Mouse (Mus musculus): ENCODE data around the gene Stra8.

Gene Stra8

GRCm38 (mm10) chr6:34903851-34904250 is 16.1 kb upstream of the Stra8 start:
- peak; percentile 30 for DNase-seq

DNA sequence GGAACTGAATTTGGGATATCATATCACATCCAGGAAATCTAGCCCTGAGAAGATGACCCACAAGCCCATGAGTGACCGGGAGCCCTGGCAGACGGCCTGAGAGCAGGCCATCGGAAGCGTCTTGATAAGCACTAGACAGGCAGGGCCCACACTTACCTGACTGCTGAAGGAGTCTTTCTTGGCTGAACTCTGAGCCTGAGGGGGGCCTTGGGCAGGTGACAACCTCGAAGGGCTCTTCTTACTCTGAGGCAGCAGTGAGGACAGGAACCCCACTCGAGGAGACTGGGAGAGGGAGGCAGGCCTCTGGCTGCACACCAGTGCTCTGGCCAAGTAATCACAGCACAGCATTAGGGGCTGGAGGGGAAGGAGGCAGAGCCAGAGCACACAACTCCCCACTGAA is 15.6 kb upstream of the Stra8 start:
- peak; percentile 50 for DNase-seq

DNA sequence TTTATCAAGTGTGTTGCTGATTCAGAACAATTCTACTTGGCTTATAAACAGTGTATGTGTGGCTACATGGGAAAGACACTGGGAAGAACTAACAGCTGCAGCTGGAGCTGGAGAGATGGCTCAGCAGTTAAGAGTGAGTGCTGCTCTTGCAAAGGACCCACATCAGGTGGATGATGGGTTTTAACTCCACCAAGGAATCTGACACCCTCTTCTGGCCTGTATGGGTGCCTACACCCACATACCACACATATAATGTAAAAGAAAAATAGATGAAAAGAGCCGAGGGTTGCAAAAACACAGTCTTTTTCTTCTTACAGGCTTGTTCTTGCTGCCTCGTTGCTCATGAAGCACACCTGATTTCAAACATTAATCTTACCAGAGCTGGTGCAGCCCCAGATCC is 13.8 kb upstream of the Stra8 start:
- DNase-seq = no peak

GRCm38 (mm10) chr6:34906661-34907060 is 13.3 kb upstream of the Stra8 start:
- DNase-seq = no peak

DNA sequence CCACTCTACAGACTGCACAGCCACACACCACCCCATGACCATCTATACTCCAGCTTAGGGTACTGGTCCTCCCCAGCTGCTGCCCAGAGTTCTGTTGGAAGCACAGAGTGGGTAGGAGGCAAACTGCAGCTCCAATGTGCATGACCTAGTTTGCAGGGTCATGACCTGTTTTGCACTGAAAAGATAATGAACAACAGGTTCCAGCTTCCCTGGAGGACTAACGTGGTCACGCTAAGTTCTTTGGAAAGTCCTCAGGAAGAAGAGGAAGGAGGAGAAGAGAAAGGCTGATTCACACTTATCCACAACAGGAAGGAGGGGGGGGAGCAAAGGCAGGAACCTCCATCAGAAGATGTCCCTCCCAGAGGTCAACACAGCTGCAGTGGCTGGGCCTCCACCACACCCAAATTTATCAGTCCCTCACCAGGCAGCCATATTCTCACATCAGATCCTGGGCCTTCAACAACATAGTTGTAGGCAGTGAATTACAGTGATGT is 12.8 kb upstream of the Stra8 start:
- no peak for DNase-seq

GRCm38 (mm10) chr6:34907696-34908260 is 12.2 kb upstream of the Stra8 start:
- DNase-seq = peak; percentile 21

GRCm38 (mm10) chr6:34909631-34910345 is 10.2 kb upstream of the Stra8 start:
- no peak for DNase-seq

GRCm38 (mm10) chr6:34910371-34911219 is 9.4 kb upstream of the Stra8 start, which contains the start of gene Wdr91:
TSS of gene Wdr91 (minus strand) at chr6:34910876.
- peak; percentile 97 for DNase-seq

DNA sequence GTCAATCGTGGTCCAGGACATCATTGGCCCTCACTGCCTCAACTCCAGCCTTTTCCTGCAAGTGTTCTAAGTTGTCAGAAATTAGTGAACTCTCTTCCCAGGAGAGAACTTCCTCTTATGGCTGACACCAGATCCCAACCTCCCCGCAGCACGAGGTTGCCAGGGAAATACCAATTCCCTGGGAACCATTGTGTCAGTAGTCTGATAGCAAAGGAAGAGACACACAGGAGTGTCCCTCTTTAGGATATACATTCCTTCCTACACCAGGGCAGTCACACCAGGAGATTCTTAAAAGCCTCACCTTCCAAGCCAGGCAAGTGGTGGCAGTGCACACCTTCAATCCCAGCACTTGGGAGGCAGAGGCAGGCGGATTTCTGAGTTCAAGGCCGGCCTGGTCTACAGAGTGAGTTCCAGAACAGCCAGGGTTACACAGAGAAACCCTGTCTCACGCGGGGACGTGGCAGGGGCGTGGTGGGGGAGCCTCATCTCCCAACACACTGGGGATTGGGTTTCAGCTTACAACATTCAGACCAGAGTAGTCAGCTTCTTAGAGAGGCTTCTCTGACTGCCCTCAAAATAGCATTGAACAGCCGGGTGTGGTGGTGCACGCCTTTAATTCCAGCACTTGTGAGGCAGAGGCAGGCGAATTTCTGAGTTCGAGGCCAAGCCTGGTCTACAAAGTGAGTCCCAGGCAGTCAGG is 6.5 kb upstream of the Stra8 start:
- DNase-seq = no peak

GRCm38 (mm10) chr6:34914462-34914861 is 5.5 kb upstream of the Stra8 start:
- DNase-seq = no peak

DNA sequence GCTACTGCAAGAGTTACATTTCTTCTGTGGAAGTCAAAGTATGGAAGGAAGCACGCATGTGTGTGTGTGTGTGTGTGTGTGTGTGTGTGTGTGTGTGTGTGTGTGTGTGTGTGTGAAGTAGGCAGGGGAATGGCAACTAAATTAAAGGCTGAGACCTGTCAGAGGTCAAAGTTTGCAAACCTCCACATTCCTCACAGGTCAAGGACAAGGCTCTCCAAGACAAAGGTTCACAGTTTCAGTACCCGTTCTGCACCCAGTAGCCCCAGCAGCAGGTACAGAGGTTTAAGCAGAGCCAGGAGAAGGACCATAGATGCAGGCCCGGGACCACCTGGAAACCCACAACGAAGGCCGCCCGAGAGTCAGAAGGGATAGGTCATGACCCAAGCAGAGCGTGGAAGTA is 817 bp upstream of the Stra8 start:
- no peak for DNase-seq

DNA sequence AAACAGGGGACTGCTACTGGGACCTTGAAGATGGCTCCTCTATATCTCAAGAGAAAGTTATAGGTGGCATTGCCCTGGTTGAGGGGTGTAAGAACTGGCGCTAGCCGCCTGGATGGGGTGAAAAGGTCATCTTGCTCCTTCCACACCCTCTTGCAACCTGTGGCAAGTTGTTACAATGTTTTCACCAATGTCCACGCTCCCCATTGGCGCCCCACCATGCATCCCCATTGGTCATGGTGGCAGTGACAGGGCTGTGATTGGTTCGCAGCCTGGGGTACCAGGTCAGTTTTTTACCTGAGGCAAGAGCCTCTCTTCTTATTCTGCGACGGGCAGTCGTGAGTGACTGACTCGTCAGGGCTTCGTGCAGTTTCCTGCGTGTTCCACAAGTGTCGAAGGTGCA is 668 bp downstream of the Stra8 start:
- DNase-seq = no peak

- DNase-seq = peak; percentile 67
These were observed 2.0 kb downstream of the Stra8 start for GRCm38 (mm10) chr6:34921941-34922340.

GRCm38 (mm10) chr6:34927156-34927555 is 7.2 kb downstream of the Stra8 start:
- DNase-seq = peak; percentile 78

DNA sequence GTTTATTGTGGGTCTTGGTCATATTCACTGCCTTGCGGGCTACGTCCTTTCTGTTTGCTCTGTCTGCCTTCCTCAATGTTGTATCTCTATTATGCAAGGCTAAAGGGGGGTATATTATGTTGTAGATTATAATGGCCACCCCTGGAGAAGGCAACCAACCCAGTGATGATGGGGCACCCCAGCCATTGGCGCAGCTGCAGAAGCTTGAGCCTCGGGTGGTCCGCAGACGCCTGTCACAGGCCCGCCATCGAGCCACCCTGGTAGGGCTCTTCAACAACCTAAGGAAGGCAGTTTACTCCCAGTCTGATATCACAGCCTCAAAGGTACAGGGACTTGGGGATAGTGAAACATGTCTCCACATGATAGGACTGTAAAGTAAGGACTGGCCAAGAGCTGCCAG is 7.6 kb downstream of the Stra8 start:
- no peak for DNase-seq

DNA sequence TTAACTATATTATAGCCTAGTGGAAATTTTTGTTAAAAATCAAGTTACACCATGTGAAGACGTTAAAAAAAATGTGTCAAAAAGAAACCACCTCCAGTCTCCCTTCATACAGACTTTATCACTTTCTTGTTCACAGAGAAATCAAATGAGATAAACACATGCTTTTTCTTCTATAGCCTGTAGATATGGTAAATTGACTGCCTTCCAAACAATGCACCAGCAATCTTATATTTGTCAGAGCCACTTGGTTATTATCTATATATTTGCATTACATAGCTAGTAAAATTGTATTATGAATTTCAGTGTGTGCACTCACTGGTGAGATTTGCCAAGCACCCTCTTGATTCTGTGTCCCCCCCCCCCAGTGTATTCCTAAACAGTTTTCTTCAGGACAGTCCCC is 12.7 kb downstream of the Stra8 start:
- DNase-seq = no peak

DNA sequence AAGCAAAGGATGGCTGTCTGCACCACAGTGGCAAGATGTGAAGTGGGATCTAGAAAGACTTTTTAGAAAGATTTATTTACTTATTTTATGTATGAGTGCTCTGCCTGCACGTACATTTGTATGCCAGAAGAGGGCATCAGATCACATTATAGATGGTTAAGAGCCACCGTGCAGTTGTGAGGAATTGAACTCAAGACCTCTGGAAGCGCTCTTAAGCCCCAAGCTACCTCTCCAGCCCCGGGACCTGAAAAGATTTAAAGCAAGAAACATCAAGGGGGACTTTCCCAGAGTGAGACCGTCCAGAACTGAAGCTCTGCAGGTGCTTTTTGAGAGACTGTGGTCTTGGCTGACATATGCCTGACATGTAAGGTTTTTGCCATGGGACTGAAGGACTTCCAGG is 16.8 kb downstream of the Stra8 start:
- DNase-seq = no peak

DNA sequence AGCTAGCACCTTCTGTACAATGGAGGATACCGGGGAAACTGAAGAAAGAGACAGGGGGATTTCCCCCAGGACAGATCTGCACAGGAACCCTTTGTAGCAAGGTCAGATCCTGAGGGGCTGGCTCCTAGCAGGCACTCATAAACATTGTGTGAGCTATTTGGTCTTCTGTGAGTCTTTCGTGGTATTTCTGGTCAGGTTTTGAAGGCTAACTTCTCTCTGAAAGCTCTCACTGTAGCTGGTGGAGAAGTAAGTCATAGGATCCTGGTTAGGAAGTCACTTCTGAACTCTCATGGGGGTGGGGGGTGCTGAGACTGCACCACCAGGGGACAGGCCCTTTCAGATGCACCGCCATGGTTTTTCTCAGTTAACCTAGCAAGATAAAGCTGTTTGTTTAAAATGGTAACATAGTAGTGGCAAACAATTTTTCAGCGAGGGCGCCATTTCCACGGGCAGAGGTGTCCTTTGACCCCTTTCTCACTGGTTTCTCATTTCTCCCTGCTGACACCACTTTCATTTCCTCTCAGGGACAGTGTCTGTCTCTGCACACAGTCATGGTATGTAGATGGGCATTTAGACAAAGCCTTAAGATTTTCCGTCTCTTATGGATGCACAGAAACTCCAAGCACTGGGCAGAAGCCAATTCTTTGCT is 18.4 kb downstream of the Stra8 start:
- no peak for DNase-seq

GRCm38 (mm10) chr6:34938929-34939325 is 19.0 kb downstream of the Stra8 start:
- DNase-seq = no peak

DNA sequence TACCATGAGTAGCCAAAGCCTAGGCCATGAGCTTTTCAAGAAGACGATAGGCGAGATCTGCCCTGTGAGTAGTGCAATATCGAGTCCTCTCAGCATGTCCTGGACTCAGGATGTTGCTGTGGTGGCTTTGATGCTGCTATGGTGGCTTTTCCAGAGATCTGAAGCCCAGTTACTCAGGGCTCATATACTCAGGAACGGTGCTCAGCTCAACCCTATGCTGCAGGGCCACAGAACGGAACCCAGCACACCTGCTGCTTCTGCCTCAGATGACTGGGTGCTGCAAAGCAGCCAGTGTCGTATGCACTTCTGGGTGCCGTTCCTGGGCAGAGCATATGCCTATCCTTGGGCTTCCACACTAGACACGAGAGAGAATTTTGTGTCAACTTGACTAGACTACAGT is 19.5 kb downstream of the Stra8 start:
- no peak for DNase-seq

DNA sequence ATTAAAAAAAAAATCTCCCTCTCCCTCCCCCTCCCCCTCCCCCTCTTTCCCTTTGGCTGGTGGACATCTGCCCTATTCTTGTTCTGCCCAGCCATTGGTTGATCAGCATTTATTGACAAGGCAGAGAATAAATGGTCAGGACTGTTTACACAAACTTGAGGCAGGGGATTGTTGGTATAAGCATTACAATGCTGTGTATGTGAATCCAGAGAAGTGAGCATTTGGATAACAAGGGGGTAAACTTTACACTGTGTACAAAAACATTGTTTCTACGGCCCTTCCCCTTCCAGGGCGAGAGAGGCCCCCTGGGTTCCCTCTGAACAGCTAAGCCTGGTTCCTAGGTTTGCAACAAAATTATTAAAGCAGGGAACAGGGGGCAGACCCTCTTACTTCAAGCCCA is 21.5 kb downstream of the Stra8 start:
- DNase-seq = no peak

- DNase-seq = no peak
These were observed 22.5 kb downstream of the Stra8 start for GRCm38 (mm10) chr6:34942446-34942845.

GRCm38 (mm10) chr6:34943499-34943898 is 23.5 kb downstream of the Stra8 start:
- DNase-seq = no peak

All from lung, postnatal 14 days (tissue).